Comparison of ENCODE assay signal across 8 mouse cellular contexts in genomic region chr5:4918376-4918775, GRCm38 (mm10).
DNase-seq lines count a peak whose midpoint lies in the region; ATAC-seq lines count a peak whose summit lies in the region.

No protein-coding gene starts in this region.

- H3K9ac ChIP-seq in forebrain, embryonic 12.5 days: no peak overlapping the region
- no peak overlapping the region for H3K9ac ChIP-seq in limb, embryonic 11.5 days (ENCODE audit: low read length)

- no peak overlapping the region for H3K4me2 ChIP-seq in forebrain, embryonic 12.5 days
- H3K4me2 ChIP-seq in limb, embryonic 11.5 days (ENCODE audit: low read depth, severe bottlenecking): no peak overlapping the region

- WGBS in forebrain, embryonic 12.5 days: 14% methylated on average over 6 of the region's 6 CpGs
- 17% methylated on average over 6 of the region's 6 CpGs for WGBS in limb, embryonic 11.5 days

- H3K4me3 ChIP-seq in forebrain, embryonic 12.5 days (replicated peaks): no peak overlapping the region
- H3K4me3 ChIP-seq in limb, embryonic 11.5 days (ENCODE audit: low read depth, low read length): no peak overlapping the region

- ATAC-seq in forebrain, embryonic 12.5 days (ENCODE audit: low FRiP score): peak; percentile 58; the same call in 1 of the 2 replicates
- no peak for ATAC-seq in limb, embryonic 11.5 days (ENCODE audit: insufficient number of reproducible peaks, low FRiP score, low TSS enrichment, low read depth)

- H3K27ac ChIP-seq in forebrain, embryonic 12.5 days: no peak overlapping the region
- no peak overlapping the region for H3K27ac ChIP-seq in limb, embryonic 11.5 days (replicated peaks; ENCODE audit: low read depth, low read length)

- H3K36me3 ChIP-seq in forebrain, embryonic 12.5 days (replicated peaks): no peaks in the 10 kb centered on the region
- H3K36me3 ChIP-seq in limb, embryonic 11.5 days (ENCODE audit: control insufficient read depth, insufficient read depth, low read length): no peaks in the 10 kb centered on the region

- H3K4me1 ChIP-seq in forebrain, embryonic 12.5 days: peaks cover 5% of the 10 kb centered on the region; the same call in 1 of the 2 replicates
- H3K4me1 ChIP-seq in limb, embryonic 11.5 days (ENCODE audit: control insufficient read depth, insufficient read depth, low read length): no peaks in the 10 kb centered on the region

- no peaks in the 10 kb centered on the region for H3K27me3 ChIP-seq in forebrain, embryonic 12.5 days
- H3K27me3 ChIP-seq in limb, embryonic 11.5 days (ENCODE audit: control insufficient read depth, insufficient read depth, low read length): no peaks in the 10 kb centered on the region

- no peaks in the 10 kb centered on the region for H3K9me3 ChIP-seq in forebrain, embryonic 12.5 days
- H3K9me3 ChIP-seq in limb, embryonic 11.5 days (ENCODE audit: control insufficient read depth, low read length): no peaks in the 10 kb centered on the region

- DNase-seq in B cell, adult 2 months: peak; percentile 51 to 52
- DNase-seq in ES-CJ7 (ENCODE audit: low read depth, low spot score): peak; percentile 57
- DNase-seq in c-Kit-positive CD71-positive TER-119-positive erythroid progenitor cells, embryonic 14.5 days (ENCODE audit: low spot score): peak; percentile 36
- DNase-seq in kidney, adult 18-20 months: peak; percentile 44
- DNase-seq in limb, embryonic 11.5 days (ENCODE audit: low spot score): peak; percentile 83
- DNase-seq in neural tube, embryonic 10.5 days (ENCODE audit: extremely low spot score, low spot score): peak; percentile 63
- peak; percentile 47 for DNase-seq in urinary bladder, postnatal 36 days (ENCODE audit: low spot score in 2 of 2)
